8 mouse cellular contexts compared by ENCODE assay signal in genomic region chr7:100493117-100493483, GRCm38 (mm10). TPM values are rescaled to one million over a fixed set of nuclear protein-coding genes. Genes with fewer than 3 reads are reported as not detected.
A peak's percentile ranks its signal among the peaks of the same experiment; 100 is the strongest.
DNase-seq lines count a peak whose midpoint lies in the region; ATAC-seq lines count a peak whose summit lies in the region.

Gene Ucp2 (plus strand): TSS chr7:100493337.

- peak within 1 kb of the TSS; percentile 69 for H3K4me2 ChIP-seq in forebrain, embryonic 14.5 days (ENCODE audit: low read length)
- peak within 1 kb of the TSS; percentile 70 for H3K4me2 ChIP-seq in neural tube, embryonic 13.5 days

- no peaks in the 10 kb centered on the region for H3K36me3 ChIP-seq in forebrain, embryonic 14.5 days (ENCODE audit: control insufficient read depth, insufficient read depth, low read length)
- H3K36me3 ChIP-seq in neural tube, embryonic 13.5 days, result no peaks in the 10 kb centered on the region

- peak; percentile 87 to 91 for DNase-seq in adrenal gland, postnatal 36 days
- peak; percentile 60 for DNase-seq in forebrain, embryonic 14.5 days (ENCODE audit: low spot score)
- peak; percentile 91 to 94 for DNase-seq in heart, postnatal 36 days
- peak; percentile 42 to 51 for DNase-seq in layer of hippocampus, adult 18-20 months (ENCODE audit: low spot score in 2 of 2)
- DNase-seq in lung, adult 18-20 months, result peak; percentile 96
- peak; percentile 84 for DNase-seq in testis, postnatal 14 days (ENCODE audit: low spot score)

- no peaks in the 10 kb centered on the region for H3K27me3 ChIP-seq in forebrain, embryonic 14.5 days (replicated peaks; ENCODE audit: control insufficient read depth, insufficient read depth, low read length)
- peaks cover 13% of the 10 kb centered on the region for H3K27me3 ChIP-seq in neural tube, embryonic 13.5 days

- H3K27ac ChIP-seq in forebrain, embryonic 14.5 days (ENCODE audit: low read depth, low read length), result no peak within 1 kb of the TSS
- H3K27ac ChIP-seq in neural tube, embryonic 13.5 days (replicated peaks), result peak within 1 kb of the TSS; percentile 42; the same call in 1 of the 2 replicates

- peak within 1 kb of the TSS; percentile 51 for H3K9ac ChIP-seq in forebrain, embryonic 14.5 days (ENCODE audit: low read length)
- peak within 1 kb of the TSS; percentile 64 for H3K9ac ChIP-seq in neural tube, embryonic 13.5 days

- peaks cover 23% of the 10 kb centered on the region; the same call in 1 of the 2 replicates for H3K4me1 ChIP-seq in forebrain, embryonic 14.5 days (ENCODE audit: control insufficient read depth, insufficient read depth, low read length)
- H3K4me1 ChIP-seq in neural tube, embryonic 13.5 days (replicated peaks), result peaks cover 51% of the 10 kb centered on the region

- ATAC-seq in CD4-positive, CD25-positive, alpha-beta regulatory T cell, adult 4 months, result peak; percentile 62
- peak; percentile 35; the same call in 1 of the 2 replicates for ATAC-seq in forebrain, embryonic 14.5 days
- ATAC-seq in neural tube, embryonic 13.5 days (ENCODE audit: low read depth), result peak; percentile 6; the same call in 1 of the 2 replicates

- no peaks in the 10 kb centered on the region for H3K9me3 ChIP-seq in forebrain, embryonic 14.5 days (replicated peaks; ENCODE audit: control insufficient read depth, low read length)
- no peaks in the 10 kb centered on the region for H3K9me3 ChIP-seq in neural tube, embryonic 13.5 days

- intact Hi-C loops in heart, postnatal 36 days (cut with DNase I), result loop anchor here (1.0 to 5.0 kb wide), 2 partner anchors 28 to 1111 kb away; partner anchors contain the start of gene Gdpd5

- WGBS in forebrain, embryonic 14.5 days, result 1% methylated on average over 27 of the region's 27 CpGs
- 2% methylated on average over 26 of the region's 27 CpGs for WGBS in neural tube, embryonic 13.5 days

- H3K4me3 ChIP-seq in forebrain, embryonic 14.5 days (ENCODE audit: low read depth, low read length), result peak within 1 kb of the TSS; percentile 32
- H3K4me3 ChIP-seq in neural tube, embryonic 13.5 days, result peak within 1 kb of the TSS; percentile 42

RNA-seq across cellular contexts. Expression of gene Ucp2, which starts in this region (rescaled TPM):
- polyA plus RNA-seq in CD4-positive, CD25-positive, alpha-beta regulatory T cell, adult 4 months (2017; shearing (Covaris generic)), result 1,000 to 10,000 TPM; 1,055 to 1,337 TPM
- 100 to 1,000 TPM; 187 to 302 TPM for total RNA-seq in adrenal gland, postnatal 36 days (2021)
- 42.5 and 55.0 TPM in 2 replicates for polyA plus RNA-seq in forebrain, embryonic 14.5 days (2014; fragmentation: Nextera tagmentation; extraction: Ambion mirVana)
- 100 to 1,000 TPM; 331 to 414 TPM for total RNA-seq in heart, postnatal 36 days (2021)
- total RNA-seq in layer of hippocampus, adult 18-20 months (2021), result 10 to 100 TPM; 60.5 to 73.3 TPM
- 71.0 and 76.4 TPM in 2 replicates for polyA plus RNA-seq in neural tube, embryonic 13.5 days (2015; fragmentation: Nextera tagmentation; extraction: Ambion mirVana)

Comparison
In these comparisons a context has a peak if more than half of its experiments do, and no peak if none do; other contexts are left out.
1. RNA of gene Ucp2 (polyA plus RNA-seq): 1,055 to 1,337 TPM in CD4-positive, CD25-positive, alpha-beta regulatory T cell, adult 4 months; 71.0 to 76.4 TPM in neural tube, embryonic 13.5 days and 42.5 to 55.0 TPM in forebrain, embryonic 14.5 days; every median in the first group is over 10 times any median in the second.
2. ATAC-seq: peak in every context shown above with its lines; median percentile 62 in CD4-positive, CD25-positive, alpha-beta regulatory T cell, adult 4 months; 35 in forebrain, embryonic 14.5 days; 6 in neural tube, embryonic 13.5 days.
3. Peak in every context shown above with its lines, with median percentiles within 50 percentile points of each other: DNase-seq.